Mouse (Mus musculus) T-helper 2 cell (primary cell): Measurements from ENCODE around the gene Mrpl27.
"Not testable (repeated sequence)": the region's sequence is repeated elsewhere in the genome, so short reads cannot be mapped to it uniquely, and the experiment has no call there.

Experiments used
- in situ Hi-C: fragments of 300-600 bp; cut with MboI, MseI; formaldehyde crosslinking; loops from one replicate; pipeline ENCODE4 v1.15.1; 2025; ENCODE audit warnings: high pct_unique_total_duplicates

Mrpl27 gene

GRCm38 (mm10) chr11:94653663-94654436 is at the start of gene Mrpl27, which contains the start of gene Eme1:
Mrpl27 (plus strand) TSS chr11:94653767.
Eme1 (minus strand) TSS chr11:94653964.
- in situ Hi-C loops: no loop called here

GRCm38 (mm10) chr11:94610744-94611740 is 42.5 kb upstream of the Mrpl27 start:
- in situ Hi-C loops: no loop called here

GRCm38 (mm10) chr11:94614603-94615002 is 39.0 kb upstream of the Mrpl27 start:
- in situ Hi-C loops: no loop called here

- in situ Hi-C loops: no loop called here
Measured at GRCm38 (mm10) chr11:94615494-94615893, 38.1 kb upstream of the Mrpl27 start.

GRCm38 (mm10) chr11:94617646-94618045 is 35.9 kb upstream of the Mrpl27 start:
- in situ Hi-C loops: no loop called here

- in situ Hi-C loops: no loop called here
Measured at GRCm38 (mm10) chr11:94620766-94621457, 32.7 kb upstream of the Mrpl27 start.

GRCm38 (mm10) chr11:94621458-94621852 is 32.1 kb upstream of the Mrpl27 start:
- in situ Hi-C loops: no loop called here

- in situ Hi-C loops: no loop called here
Measured at GRCm38 (mm10) chr11:94622162-94622561, 31.4 kb upstream of the Mrpl27 start.

- in situ Hi-C loops: no loop called here
Measured at GRCm38 (mm10) chr11:94629199-94629883, 24.2 kb upstream of the Mrpl27 start, which contains the start of gene Lrrc59. Lrrc59 (plus strand) TSS chr11:94629767.

- in situ Hi-C loops: no loop called here
Measured at GRCm38 (mm10) chr11:94629884-94630198, 23.7 kb upstream of the Mrpl27 start.

GRCm38 (mm10) chr11:94630199-94631011 is 23.2 kb upstream of the Mrpl27 start:
- in situ Hi-C loops: no loop called here

- in situ Hi-C loops: no loop called here
Measured at GRCm38 (mm10) chr11:94631969-94632368, 21.6 kb upstream of the Mrpl27 start.

- in situ Hi-C loops: no loop called here
Measured at GRCm38 (mm10) chr11:94632988-94633387, 20.6 kb upstream of the Mrpl27 start.

GRCm38 (mm10) chr11:94634431-94634830 is 19.1 kb upstream of the Mrpl27 start:
- in situ Hi-C loops: no loop called here

GRCm38 (mm10) chr11:94644461-94645219 is 8.9 kb upstream of the Mrpl27 start:
- in situ Hi-C loops: no loop called here

GRCm38 (mm10) chr11:94646457-94646856 is 7.1 kb upstream of the Mrpl27 start:
- in situ Hi-C loops: no loop called here

- in situ Hi-C loops: not testable (repeated sequence)
Measured at GRCm38 (mm10) chr11:94651241-94651640, 2.3 kb upstream of the Mrpl27 start.

GRCm38 (mm10) chr11:94652973-94653372 is 594 bp upstream of the Mrpl27 start:
- in situ Hi-C loops: no loop called here

- in situ Hi-C loops: no loop called here
Measured at GRCm38 (mm10) chr11:94661344-94661743, 7.8 kb downstream of the Mrpl27 start.

GRCm38 (mm10) chr11:94665281-94665680 is 11.7 kb downstream of the Mrpl27 start:
- in situ Hi-C loops: no loop called here
